Mouse (Mus musculus): ENCODE measurements around the gene Wdr76.
"Not testable (repeated sequence)": the region's sequence is repeated elsewhere in the genome, so short reads cannot be mapped to it uniquely, and the experiment has no call there.

Wdr76 gene

DNA sequence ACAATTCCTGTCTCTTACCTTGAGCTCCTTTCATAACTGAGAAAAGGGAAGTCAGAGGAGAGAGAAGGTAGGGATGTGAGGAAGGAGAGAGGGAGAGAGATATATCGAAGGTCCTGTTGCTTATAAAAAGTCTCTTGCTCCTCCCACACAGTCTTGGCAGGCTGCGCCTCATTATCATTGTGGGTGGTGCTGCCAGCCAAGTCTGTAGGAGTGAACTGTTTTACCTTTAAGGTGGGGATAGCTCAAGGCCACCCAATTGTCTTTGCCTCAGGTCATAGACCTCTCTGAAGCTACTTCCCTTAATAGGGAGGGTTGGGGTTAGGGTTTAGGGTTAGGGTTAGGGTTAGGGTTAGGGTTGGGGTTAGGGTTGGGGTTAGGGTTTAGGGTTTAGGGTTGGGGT lies 15.5 kb downstream of the Wdr76 start:
- no peak for DNase-seq

DNA sequence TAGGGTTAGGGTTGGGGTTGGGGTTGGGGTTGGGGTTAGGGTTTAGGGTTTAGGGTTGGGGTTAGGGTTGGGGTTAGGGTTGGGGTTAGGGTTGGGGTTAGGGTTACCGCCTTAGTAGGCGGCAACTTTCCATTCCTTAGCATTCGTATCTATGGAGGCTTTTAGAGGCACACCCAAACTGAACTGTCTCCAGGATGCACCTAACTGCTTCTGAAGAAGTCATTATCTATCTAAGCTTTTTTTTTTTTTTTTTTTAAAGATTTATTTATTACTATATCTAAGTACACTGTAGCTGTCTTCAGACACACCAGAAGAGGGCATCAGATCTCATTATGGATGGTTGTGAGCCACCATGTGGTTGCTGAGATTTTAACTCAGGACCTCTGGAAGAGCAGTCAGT lies 16.3 kb downstream of the Wdr76 start:
- DNase-seq: not testable (repeated sequence)

DNA sequence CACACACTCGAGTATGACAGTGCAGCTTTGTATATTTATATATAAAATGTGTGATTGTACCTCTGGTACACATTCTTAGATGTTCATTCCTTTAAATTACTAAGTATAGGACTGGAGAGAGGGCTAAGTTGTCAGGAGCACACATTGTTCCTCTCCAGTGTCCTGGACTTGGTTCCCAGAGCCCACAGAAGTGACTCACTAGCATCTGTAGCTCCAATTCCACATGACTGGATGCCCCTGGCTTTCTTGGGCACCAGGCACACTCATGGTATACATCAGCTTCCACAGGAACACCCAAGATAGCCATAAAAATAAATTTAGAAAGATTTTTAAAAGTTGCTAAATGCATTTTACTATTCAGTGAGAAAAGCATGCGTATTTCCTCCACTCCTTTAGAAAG lies 18.5 kb downstream of the Wdr76 start:
- no peak for DNase-seq

DNA sequence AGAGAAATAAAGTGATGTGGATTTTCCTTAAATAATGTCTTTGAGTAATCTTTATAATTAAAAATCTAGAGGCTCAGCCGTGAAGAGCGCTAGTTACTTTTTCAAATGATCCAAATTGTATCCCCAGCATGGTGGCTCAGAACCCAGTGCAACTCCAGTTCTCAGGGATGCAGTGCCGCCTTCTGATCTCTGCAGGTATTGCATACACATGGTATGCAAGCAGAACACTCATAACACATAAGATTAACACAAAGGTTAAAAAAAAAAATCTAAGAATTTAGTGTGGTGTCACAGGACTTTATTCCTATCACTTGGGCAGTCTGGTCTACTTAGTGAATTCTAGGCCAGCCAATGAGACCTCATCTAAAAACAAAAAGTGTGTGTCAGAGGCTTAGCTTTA lies 38.3 kb downstream of the Wdr76 start:
- DNase-seq: no peak

DNA sequence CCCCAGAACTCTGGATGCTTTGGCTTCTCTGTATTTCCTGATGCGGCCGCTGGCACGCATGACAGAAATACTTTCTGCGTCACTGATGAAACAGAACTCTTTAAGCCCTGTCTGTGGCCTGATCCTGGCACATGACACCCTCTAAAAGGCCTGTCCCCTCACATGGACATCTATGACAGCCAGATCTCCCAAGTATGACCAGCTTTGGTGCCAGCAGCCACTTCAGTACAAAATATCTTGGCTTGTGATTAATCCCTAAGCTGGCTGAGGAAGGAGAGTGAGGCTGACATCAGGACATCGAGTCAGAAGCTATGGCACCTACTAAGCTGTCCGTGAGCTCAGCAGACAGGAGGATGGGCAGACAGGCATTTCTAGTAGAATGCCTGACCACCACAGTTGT lies 43.1 kb downstream of the Wdr76 start:
- DNase-seq: no peak

DNA sequence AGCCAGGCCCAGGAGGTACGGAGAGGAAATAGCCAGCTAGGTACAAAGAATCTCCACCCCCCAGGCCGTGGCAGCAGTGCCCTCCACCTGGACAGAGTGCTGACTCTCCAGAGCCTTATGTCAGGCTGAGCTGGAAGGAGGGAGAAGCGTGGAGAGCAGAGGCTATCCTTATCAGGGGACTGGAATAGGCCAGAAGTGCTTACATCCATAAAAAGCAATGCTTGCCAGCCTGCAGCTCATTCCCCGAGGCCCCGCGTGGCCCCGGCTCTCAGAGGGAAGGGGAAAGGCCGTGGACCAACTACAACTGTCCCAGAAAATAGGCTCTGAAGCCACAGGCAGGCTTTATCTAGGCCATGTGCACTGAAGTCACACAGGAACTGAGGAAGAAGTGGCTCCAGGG lies 44.7 kb downstream of the Wdr76 start:
- no peak for DNase-seq

DNA sequence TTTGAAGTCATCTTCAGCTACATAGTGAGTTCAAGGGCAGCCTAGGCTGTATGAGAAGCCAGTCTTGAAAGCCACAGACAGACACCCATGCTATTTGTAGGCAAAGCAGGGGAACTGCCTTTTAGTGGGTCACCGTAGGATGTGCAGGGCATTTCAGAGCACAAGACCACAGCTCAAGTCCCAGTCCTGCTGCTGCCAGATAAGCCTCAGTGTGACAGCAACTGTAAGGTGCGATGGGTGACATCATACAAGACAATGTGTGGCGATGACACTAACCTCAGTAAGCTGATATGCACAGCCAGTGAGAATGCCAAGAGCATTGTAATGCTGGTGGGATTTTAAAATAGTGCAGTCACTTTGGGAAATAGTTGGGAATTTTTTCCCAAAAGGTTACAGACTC lies 56.6 kb downstream of the Wdr76 start:
- DNase-seq: no peak

DNA sequence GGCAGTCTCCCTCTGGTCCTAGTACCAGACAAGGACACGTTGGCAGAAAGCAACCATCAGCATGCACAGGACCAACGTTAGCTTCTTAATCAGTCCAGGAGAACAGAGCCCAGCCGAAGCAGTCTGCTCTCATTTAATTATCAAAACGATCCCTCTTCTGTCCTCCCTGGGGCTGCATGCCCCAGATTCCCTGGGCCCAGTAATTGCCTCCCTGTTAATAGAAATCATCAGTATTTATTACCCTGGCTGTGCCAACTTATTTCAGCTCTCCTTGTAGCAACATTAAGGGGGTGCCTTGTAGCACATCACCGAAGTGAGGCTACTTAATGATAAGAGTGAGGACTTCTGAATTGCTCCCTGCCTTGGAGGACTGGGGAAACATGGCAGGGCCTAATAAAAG lies 59.4 kb downstream of the Wdr76 start:
- no peak for DNase-seq

DNA sequence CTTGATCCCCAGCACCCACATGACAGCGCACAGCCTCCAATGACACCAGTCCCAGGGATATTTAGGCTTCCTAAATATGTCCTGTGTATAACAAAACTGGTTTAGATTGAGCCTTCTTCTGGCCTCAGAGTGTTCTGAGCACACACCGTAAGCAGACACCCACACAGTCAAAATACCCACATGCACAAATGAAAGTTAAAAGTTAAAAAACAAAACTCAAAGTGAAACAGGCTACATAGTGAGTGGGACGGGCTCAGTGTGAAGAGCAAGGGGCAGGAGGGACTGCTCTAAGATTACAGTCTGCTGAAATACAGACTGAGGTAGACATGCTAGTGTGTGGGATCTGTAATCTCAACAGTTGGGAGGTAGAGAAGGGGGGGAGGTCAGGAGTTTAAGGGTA lies 63.5 kb downstream of the Wdr76 start:
- no peak for DNase-seq

DNA sequence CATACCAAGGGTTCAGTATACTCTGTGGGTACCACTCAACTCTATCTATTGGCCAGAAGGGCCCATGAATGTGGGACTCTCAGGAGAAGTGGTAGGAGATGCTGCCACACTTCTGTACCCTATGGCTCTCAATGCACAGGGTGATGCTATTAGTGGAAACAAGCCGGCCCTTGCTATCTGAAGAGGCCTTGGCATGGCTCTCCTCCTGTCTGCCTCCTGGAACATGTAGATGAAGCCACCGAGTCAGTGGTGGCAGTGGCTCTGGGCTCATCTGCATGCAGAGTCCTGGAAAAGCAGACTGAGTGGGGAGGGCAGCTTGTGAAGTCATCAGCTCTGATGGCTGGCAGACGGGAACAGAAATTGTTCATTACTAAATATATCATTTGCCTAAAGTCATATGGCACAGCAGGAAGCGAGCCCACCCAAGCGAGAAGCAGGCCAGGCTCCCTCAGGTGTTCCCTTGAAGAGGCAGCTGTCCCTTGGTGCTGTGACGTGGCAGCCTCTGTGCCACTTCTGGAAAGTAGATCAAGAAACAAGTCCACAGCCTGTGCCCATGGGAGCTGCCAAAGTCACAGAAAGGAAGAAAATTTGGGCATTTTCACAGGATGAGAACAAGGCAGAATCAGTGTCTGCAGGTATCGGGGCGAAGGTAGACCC lies 64.6 kb downstream of the Wdr76 start:
- no peak for DNase-seq

DNA sequence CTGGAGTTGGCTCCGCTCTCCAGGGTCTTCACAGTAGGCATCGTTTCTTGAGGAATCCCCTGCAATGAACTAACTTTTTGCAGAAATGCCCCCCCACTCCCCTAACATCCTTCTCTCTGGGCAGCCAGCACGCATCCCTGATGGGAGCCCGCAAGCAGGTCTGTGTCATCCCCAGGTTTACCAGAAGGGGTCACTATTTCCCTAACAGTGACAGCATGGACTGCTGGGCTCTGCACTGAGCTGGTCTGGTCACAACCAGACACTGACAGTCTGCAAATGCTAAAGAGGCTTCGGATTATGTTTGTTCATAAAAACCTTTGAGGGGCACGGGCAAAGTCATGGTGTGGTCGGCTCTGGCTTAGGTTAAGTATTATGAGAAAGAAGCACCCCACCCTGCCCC lies 65.3 kb downstream of the Wdr76 start:
- peak; percentile 56 for DNase-seq

DNA sequence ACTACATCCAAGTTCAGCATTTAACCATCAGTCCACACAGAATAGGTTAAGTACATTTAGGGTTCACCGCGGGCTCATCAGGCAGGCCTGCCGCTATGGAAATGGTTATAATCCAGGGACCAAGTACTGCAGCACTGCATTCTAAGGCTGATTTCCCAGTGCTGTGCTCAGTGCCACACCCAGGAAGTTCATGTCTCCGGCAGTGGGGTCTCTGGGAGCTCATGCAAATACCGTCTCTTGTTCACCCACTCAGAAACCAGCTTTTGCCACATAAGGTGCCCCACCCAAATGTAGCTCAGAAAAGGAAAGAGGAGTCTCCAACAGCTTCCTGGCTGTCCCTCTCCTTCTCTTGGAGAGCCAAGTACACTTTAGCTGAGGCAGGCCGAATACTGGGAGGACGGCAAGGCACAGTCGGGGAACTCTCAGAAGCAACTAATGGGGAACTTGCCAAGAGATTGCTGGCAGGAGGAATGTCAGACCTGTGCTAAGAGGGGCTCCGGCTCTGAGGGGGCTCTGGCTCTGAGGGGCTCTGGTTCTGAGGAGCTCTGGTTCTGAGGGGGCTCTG lies 67.6 kb downstream of the Wdr76 start:
- DNase-seq: no peak

DNA sequence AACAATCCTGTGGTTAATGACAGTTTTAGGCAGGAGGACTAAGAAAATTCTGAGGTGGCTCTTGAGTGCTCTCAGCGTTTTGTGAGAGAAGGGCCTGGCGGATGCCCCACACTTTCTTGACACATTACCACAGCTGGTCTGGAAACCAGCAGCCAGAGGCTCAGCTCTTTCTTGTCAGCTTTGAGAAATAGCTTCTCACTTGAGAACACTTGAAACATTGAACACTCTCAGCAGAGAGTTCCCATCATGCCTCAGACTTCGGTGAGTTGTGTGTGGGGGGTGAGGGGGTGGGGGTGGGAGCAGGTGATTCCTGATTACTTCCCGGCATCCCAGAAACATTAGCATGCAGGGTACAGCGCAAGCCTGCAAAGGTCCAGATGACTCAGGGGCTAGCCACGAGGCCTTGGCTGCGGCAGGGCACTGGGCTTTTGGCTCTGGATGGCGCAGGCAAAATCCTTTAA lies 69.2 kb downstream of the Wdr76 start:
- no peak for DNase-seq

DNA sequence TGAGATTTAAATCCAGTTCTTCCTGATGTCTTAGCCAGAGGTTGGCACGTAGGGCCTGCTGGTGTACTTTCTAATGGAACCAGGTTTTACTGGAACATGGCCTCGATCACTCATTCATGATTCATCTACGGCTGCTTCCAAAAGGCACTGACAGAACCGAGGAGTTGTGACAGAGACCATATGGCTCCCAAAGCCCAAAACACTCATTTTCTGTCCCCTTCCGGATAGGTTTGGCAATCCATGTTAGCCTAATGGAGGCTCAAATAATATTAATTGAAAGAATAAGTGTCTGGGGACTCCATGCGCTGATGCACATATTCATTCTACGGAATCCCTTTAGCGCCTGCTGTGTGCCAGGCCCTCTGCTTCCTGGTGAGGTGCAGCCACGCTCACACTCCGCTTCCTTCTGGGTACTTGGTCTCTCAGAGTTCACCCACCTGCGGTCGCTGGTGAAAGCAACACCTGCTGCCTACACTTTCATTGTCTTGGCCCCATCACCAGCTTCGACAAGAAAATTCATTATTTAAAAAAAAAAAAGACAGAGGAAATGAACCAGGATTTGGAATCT lies 76.4 kb downstream of the Wdr76 start:
- DNase-seq: no peak

DNA sequence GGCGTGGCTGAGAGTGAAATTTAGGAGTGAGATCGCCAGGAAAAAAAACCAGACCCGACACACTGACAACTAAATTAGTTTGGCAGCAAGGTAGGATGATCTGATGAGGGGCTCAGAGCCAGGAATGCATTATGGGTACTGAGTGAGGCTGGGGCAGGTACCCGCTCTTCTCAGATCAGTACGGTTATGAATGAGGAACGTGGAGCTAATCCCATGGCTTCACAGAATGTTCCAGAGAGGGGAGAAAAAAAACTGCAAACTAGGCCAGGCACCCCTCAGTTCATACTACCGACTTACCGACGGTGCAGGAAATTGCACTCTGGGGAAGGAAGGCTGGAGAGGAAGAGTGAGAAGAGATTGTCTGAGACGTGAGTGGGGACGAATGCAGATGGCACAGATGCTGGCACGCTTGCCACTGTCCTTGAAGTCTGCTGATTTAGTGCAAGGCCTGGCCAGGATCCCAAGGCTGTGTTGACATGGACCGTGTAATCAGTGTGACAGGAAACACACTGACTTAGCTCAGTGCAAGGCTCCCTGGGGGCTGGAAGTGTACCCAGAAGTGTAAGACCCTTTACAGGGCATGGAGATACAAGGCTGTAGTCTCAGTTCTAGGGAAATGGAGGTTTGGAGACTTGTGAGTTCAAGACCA lies 77.1 kb downstream of the Wdr76 start:
- peak; percentile 8 for DNase-seq

DNA sequence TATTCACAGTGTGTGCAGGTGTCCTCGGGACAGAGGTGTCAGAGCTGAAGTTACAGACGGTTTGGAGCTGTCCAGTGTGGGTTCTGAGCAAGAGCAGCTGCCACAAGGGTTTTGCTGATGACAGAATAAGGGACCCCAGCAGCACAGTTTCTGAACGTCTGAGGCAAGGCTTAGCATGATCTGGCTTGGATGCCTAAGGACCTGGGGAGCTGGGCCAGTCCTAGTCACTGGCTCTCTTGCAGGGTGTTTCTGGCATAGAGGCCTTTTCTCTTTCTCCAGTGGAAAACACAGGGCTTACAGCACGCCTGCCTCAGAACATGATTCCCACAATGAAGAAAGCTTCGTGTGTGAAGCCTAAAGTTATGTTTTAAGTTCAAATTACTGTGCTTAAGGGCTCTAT lies 78.2 kb downstream of the Wdr76 start:
- no peak for DNase-seq

DNA sequence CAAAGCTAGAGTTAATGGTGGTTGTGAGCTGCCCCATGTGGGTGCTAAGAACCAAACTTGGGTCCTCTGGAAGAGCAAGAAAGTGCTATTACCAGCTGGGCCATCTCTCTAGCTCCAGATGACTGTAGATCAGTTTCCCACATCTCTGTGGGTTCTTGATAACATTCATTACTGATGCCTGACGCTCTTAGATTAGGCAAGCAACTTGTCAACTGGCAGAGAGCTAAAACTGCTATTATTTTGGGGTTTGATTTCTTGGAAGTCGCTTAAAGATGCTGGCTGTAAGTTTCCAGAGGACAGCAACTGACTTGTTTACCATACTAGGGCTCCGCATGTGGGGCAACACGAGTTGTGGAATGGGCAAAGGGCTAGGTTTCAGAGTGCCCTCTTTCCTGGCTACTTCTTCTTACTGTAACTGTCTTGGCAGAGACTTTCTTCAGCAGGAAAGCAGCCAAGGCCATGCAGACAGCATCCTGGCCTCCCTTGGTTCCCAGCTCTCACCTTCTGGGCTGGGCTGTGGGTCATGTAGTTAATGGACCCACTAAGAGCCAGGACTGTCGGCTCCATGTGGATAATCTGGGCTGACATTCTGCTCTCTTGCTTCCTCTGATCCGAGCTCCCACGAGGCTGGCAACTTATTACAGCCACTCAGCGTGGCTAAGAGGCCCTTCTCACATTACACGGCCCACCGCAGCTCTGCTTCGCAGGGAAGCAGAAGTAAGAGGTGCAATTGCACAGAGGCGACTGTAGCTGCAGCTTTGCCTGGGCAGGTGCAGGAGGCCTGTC lies 81.2 kb downstream of the Wdr76 start:
- no peak for DNase-seq

DNA sequence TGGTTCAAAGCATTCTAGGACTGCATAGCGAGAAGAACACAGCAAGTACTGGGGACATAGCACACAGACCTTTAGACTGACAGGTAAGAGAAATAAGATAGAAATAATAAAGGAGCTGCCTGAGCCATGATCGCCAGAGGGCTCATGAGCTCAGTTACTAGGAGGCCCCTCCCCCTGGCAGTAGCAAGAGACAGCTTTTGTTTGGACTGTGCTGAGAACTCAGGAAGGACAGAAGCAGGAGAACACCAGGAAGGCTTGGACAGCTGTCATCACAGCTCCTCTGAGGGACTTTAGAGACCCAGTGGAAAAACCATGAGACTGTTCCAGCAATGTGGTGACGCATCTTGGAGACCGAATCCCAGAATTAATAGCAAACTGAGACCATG lies 81.8 kb downstream of the Wdr76 start:
- no peak for DNase-seq

DNA sequence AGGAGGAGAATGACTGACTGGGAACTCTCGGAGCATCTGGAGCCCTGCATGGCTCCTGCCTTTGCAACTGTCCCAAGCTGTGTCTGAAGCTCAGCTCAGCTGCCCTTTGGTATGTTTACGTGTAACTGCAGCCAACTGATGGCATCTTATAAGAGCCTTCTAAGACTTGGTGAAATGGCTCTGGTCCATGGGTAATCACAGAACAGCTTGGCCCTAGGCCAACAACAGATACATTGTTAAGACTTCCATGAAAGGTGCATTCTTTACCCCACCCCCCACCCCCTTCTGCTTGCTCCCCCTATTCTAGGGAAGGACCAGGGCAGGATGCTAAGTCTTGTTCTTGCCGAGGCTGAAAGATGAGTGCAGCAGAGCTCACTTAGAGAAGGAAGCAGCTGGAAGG lies 87.6 kb downstream of the Wdr76 start:
- no peak for DNase-seq
